Comparison of ENCODE assay signal across 7 mouse cellular contexts in genomic region chr3:95923429-95923828, GRCm38 (mm10). TPM values are rescaled to one million over a fixed set of nuclear protein-coding genes. Genes with fewer than 3 reads are reported as not detected.
DNase-seq lines count a peak whose midpoint lies in the region; ATAC-seq and TF ChIP-seq lines count a peak whose summit lies in the region.
"Not testable (repeated sequence)": the region's sequence is repeated elsewhere in the genome, so short reads cannot be mapped to it uniquely, and the experiment has no call there.
"Had no signal": no experiment of that assay in that cellular context is flagged by ENCODE, and none has a peak within 500 bp of the region (broad histone marks: within the 10 kb centered on the region; RNA-seq: fewer than 3 reads in every experiment).

No protein-coding gene starts in this region.

- peak in 1 of 2 experiments; percentile 27; a peak in 2 of 4 replicates for TF ChIP-seq EP300 in MEL (IDR thresholded peaks at IDR 0.05; ENCODE audit: low read depth in 1 of 2, low read length in 2 of 2)
- TF ChIP-seq EP300 in heart, postnatal 0 days (IDR thresholded peaks at IDR 0.05; ENCODE audit: low read depth): not testable (repeated sequence)

- peaks cover 0 to 24% of the 10 kb centered on the region in 2 experiments; a peak in 2 of 4 replicates for H3K36me3 ChIP-seq in MEL (ENCODE audit: control insufficient read depth in 1 of 2, insufficient read depth in 2 of 2, low read length in 2 of 2)
- H3K36me3 ChIP-seq in heart, embryonic 16.5 days (ENCODE audit: control insufficient read depth, insufficient read depth); heart, postnatal 0 days (replicated peaks; ENCODE audit: control insufficient read depth, insufficient read depth, low read length); thymus, adult 2 months (ENCODE audit: control insufficient read depth, insufficient read depth, low read length): not testable (repeated sequence)

- WGBS in heart, embryonic 16.5 days: 86% methylated on average over 7 of the region's 7 CpGs
- 79% methylated on average over 7 of the region's 7 CpGs for WGBS in heart, postnatal 0 days
- WGBS in thymus, adult 2 months: 92% methylated on average over 7 of the region's 7 CpGs

- H3K79me2 ChIP-seq in MEL (ENCODE audit: control insufficient read depth, insufficient read depth, low read length, poor library complexity): not testable (repeated sequence)

- not testable (repeated sequence) for H3K27me3 ChIP-seq in MEL (ENCODE audit: control insufficient read depth in 1 of 2, insufficient read depth in 2 of 2, low read length in 2 of 2); heart, embryonic 16.5 days (ENCODE audit: control insufficient read depth, insufficient read depth, low read length); heart, postnatal 0 days (ENCODE audit: control insufficient read depth, insufficient read depth, low read length); thymus, adult 2 months (ENCODE audit: control insufficient read depth, insufficient read depth, low read length)

- DNase-seq in MEL (ENCODE audit: low read depth, low spot score); heart, postnatal 0 days (ENCODE audit: low spot score); thymus, adult 2 months: not testable (repeated sequence)

- not testable (repeated sequence) for ATAC-seq in heart, embryonic 16.5 days (replicated peaks; ENCODE audit: extremely low read depth, insufficient read depth, low FRiP score); heart, postnatal 0 days (ENCODE audit: insufficient read depth, low read depth)

- not testable (repeated sequence) for H3K4me3 ChIP-seq in MEL (ENCODE audit: control insufficient read depth in 1 of 2, insufficient read depth in 1 of 2, low read depth in 2 of 2, low read length in 2 of 2); heart, embryonic 16.5 days (ENCODE audit: low read length); heart, postnatal 0 days (ENCODE audit: low read depth, low read length); thymus, adult 2 months (ENCODE audit: control insufficient read depth, insufficient read depth, low read length)

- H3K4me1 ChIP-seq in MEL (ENCODE audit: control insufficient read depth in 1 of 2, insufficient read depth in 2 of 2, low read length in 2 of 2): peaks cover 15% of the 10 kb centered on the region in 2 experiments
- not testable (repeated sequence) for H3K4me1 ChIP-seq in heart, embryonic 16.5 days (ENCODE audit: control insufficient read depth, insufficient read depth, low read length); heart, postnatal 0 days (ENCODE audit: control insufficient read depth, insufficient read depth)
- peaks cover 32% of the 10 kb centered on the region for H3K4me1 ChIP-seq in thymus, adult 2 months (replicated peaks; ENCODE audit: control insufficient read depth, insufficient read depth, low read length)

- TF ChIP-seq CTCF in MEL (IDR thresholded peaks at IDR 0.05 in 2 of 3, conservative IDR thresholded peaks at IDR 0.05 in 1 of 3; ENCODE audit: control insufficient read depth in 1 of 3, insufficient read depth in 1 of 3, low read depth in 2 of 3, low read length in 3 of 3, poor library complexity in 1 of 3, severe bottlenecking in 1 of 3); heart, postnatal 0 days (IDR thresholded peaks at IDR 0.05; ENCODE audit: low read depth); thymus, adult 2 months (IDR thresholded peaks at IDR 0.05; ENCODE audit: borderline replicate concordance, control insufficient read depth, extremely low read depth, insufficient read depth, low read length, poor library complexity): not testable (repeated sequence)

- H3K4me2 ChIP-seq in heart, embryonic 16.5 days (ENCODE audit: low read depth, low read length); heart, postnatal 0 days (ENCODE audit: low read depth, low read length): not testable (repeated sequence)

- not testable (repeated sequence) for H3K9me3 ChIP-seq in MEL (replicated peaks; ENCODE audit: insufficient read depth, low read length); heart, embryonic 16.5 days (replicated peaks; ENCODE audit: control insufficient read depth, low read length); heart, postnatal 0 days (replicated peaks; ENCODE audit: control insufficient read depth, low read length)

- not testable (repeated sequence) for H3K9ac ChIP-seq in MEL (ENCODE audit: control insufficient read depth, low read depth, low read length, poor library complexity, severe bottlenecking); heart, embryonic 16.5 days (ENCODE audit: low read length); heart, postnatal 0 days (replicated peaks; ENCODE audit: low read depth, low read length)

- TF ChIP-seq RAD21 in MEL (IDR thresholded peaks at IDR 0.05; ENCODE audit: low read depth, low read length): not testable (repeated sequence)

- TF ChIP-seq POLR2A in MEL (IDR thresholded peaks at IDR 0.05; ENCODE audit: control insufficient read depth in 1 of 2, insufficient read depth in 1 of 2, low read depth in 1 of 2, low read length in 2 of 2, poor library complexity in 1 of 2); thymus, adult 2 months (IDR thresholded peaks at IDR 0.05; ENCODE audit: control insufficient read depth, extremely low read depth, insufficient read depth, low read length, poor library complexity): not testable (repeated sequence)

- H3K27ac ChIP-seq in MEL (ENCODE audit: control insufficient read depth, low read depth, low read length): not testable (repeated sequence)
- peak overlapping the region; percentile 14; the same call in 1 of the 2 replicates for H3K27ac ChIP-seq in heart, embryonic 16.5 days (ENCODE audit: low read length)
- peak overlapping the region; percentile 6; the same call in 1 of the 2 replicates for H3K27ac ChIP-seq in heart, postnatal 0 days (ENCODE audit: low read depth)
- H3K27ac ChIP-seq in thymus, adult 2 months (ENCODE audit: control insufficient read depth, insufficient read depth, low read length): peak overlapping the region; percentile 91

TF ChIP-seq in MEL, 35 proteins besides CTCF, POLR2A, EP300 and RAD21 (continues in another document):
- 0 out of 2 replicates have a peak, but pooled peaks have one; percentile 32 for TF ChIP-seq TCF12 (IDR thresholded peaks at IDR 0.05; ENCODE audit: low read depth, low read length)
- TF ChIP-seq CHD1 (IDR thresholded peaks at IDR 0.05; ENCODE audit: low read depth, low read length): 0 out of 2 replicates have a peak, but pooled peaks have one; percentile 60
- TF ChIP-seq GATA1 (IDR thresholded peaks at IDR 0.05; ENCODE audit: low read depth, low read length): peak; percentile 30
- TF ChIP-seq RCOR1 (IDR thresholded peaks at IDR 0.05; ENCODE audit: low read depth, low read length): peak; percentile 60; the same call in 1 of the 2 replicates

RNA-seq across cellular contexts. Expression of gene Anp32e, which starts 5.6 kb away (rescaled TPM):
- 159 and 197 TPM in 2 replicates for total RNA-seq in MEL (2012; rRNA removed)
- polyA plus RNA-seq in MEL (2012; ENCODE audit: insufficient read depth in 1 of 2, insufficient read length in 2 of 2, low read depth in 1 of 2, low replicate concordance in 2 of 2, missing spikeins in 1 of 2): 100 to 1,000 TPM; 412 to 748 TPM
- 188 and 233 TPM in 2 replicates for polyA plus RNA-seq in heart, embryonic 16.5 days (2015; fragmentation: Nextera tagmentation; extraction: Ambion mirVana)
- 25.9 and 33.5 TPM in 2 replicates for total RNA-seq in heart, postnatal 0 days (2014; rRNA removed; ENCODE audit: low replicate concordance)
- polyA plus RNA-seq in heart, postnatal 0 days (2015; fragmentation: Nextera tagmentation; extraction: Ambion mirVana): 105 and 118 TPM in 2 replicates
- 89.1 and 120 TPM in 2 replicates for polyA plus RNA-seq in thymus, adult 2 months (2012; rRNA removed)

RNA-seq across cellular contexts. Expression of gene Car14, which starts 18.9 kb away (rescaled TPM):
- total RNA-seq in MEL (2012; rRNA removed): 0.15 TPM in 1 of 2 replicates, not detected in the other
- under 1 TPM in 1 of 2 experiments, not detected in 1; 0.38 TPM for polyA plus RNA-seq in MEL (2012; ENCODE audit: insufficient read depth in 1 of 2, insufficient read length in 2 of 2, low read depth in 1 of 2, low replicate concordance in 2 of 2, missing spikeins in 1 of 2)
- 73.4 and 78.2 TPM in 2 replicates for polyA plus RNA-seq in heart, embryonic 16.5 days (2015; fragmentation: Nextera tagmentation; extraction: Ambion mirVana)
- total RNA-seq in heart, postnatal 0 days (2014; rRNA removed; ENCODE audit: low replicate concordance): 126 and 131 TPM in 2 replicates
- 137 and 144 TPM in 2 replicates for polyA plus RNA-seq in heart, postnatal 0 days (2015; fragmentation: Nextera tagmentation; extraction: Ambion mirVana)
- polyA plus RNA-seq in thymus, adult 2 months (2012; rRNA removed): 4.3 and 13.0 TPM in 2 replicates
- polyA plus RNA-seq: activated CD4-positive, CD25-positive, alpha-beta regulatory T cell, adult 4 months; C2C12; G1E had no signal

RNA-seq across cellular contexts. Expression of gene Aph1a, which starts 29.7 kb away (rescaled TPM):
- total RNA-seq in MEL (2012; rRNA removed): 110 and 127 TPM in 2 replicates
- 100 to 1,000 TPM in 1 of 2 experiments, not detected in 1; 170 TPM for polyA plus RNA-seq in MEL (2012; ENCODE audit: insufficient read depth in 1 of 2, insufficient read length in 2 of 2, low read depth in 1 of 2, low replicate concordance in 2 of 2, missing spikeins in 1 of 2)
- 31.1 and 31.8 TPM in 2 replicates for polyA plus RNA-seq in heart, embryonic 16.5 days (2015; fragmentation: Nextera tagmentation; extraction: Ambion mirVana)
- total RNA-seq in heart, postnatal 0 days (2014; rRNA removed; ENCODE audit: low replicate concordance): 121 and 138 TPM in 2 replicates
- polyA plus RNA-seq in heart, postnatal 0 days (2015; fragmentation: Nextera tagmentation; extraction: Ambion mirVana): 42.7 and 50.8 TPM in 2 replicates
- 139 and 156 TPM in 2 replicates for polyA plus RNA-seq in thymus, adult 2 months (2012; rRNA removed)

RNA-seq across cellular contexts. Expression of gene BC028528, which starts 31.6 kb away (rescaled TPM):
- 7.4 and 12.2 TPM in 2 replicates for total RNA-seq in MEL (2012; rRNA removed)
- polyA plus RNA-seq in MEL (2012; ENCODE audit: insufficient read depth in 1 of 2, insufficient read length in 2 of 2, low read depth in 1 of 2, low replicate concordance in 2 of 2, missing spikeins in 1 of 2): 10 to 100 TPM in 1 of 2 experiments, not detected in 1; 13.6 TPM
- polyA plus RNA-seq in heart, embryonic 16.5 days (2015; fragmentation: Nextera tagmentation; extraction: Ambion mirVana): 41.5 and 48.6 TPM in 2 replicates
- total RNA-seq in heart, postnatal 0 days (2014; rRNA removed; ENCODE audit: low replicate concordance): 5.3 and 41.9 TPM in 2 replicates
- 38.0 and 39.2 TPM in 2 replicates for polyA plus RNA-seq in heart, postnatal 0 days (2015; fragmentation: Nextera tagmentation; extraction: Ambion mirVana)
- polyA plus RNA-seq in thymus, adult 2 months (2012; rRNA removed): 4.5 and 6.0 TPM in 2 replicates
- polyA plus RNA-seq: G1E had no signal

RNA-seq across cellular contexts. Expression of gene Ciart, which starts 41.4 kb away (rescaled TPM):
- 4.9 and 18.5 TPM in 2 replicates for total RNA-seq in MEL (2012; rRNA removed)
- 10 to 100 TPM in 1 of 2 experiments, not detected in 1; 23.8 TPM for polyA plus RNA-seq in MEL (2012; ENCODE audit: insufficient read depth in 1 of 2, insufficient read length in 2 of 2, low read depth in 1 of 2, low replicate concordance in 2 of 2, missing spikeins in 1 of 2)
- 3.8 and 4.8 TPM in 2 replicates for polyA plus RNA-seq in heart, embryonic 16.5 days (2015; fragmentation: Nextera tagmentation; extraction: Ambion mirVana)
- total RNA-seq in heart, postnatal 0 days (2014; rRNA removed; ENCODE audit: low replicate concordance): 2.3 and 7.3 TPM in 2 replicates
- polyA plus RNA-seq in heart, postnatal 0 days (2015; fragmentation: Nextera tagmentation; extraction: Ambion mirVana): 1.8 and 1.9 TPM in 2 replicates
- polyA plus RNA-seq in thymus, adult 2 months (2012; rRNA removed): 3.0 and 3.1 TPM in 2 replicates
